Mouse (Mus musculus) CD4-positive helper T cell, adult 2 months (primary cell): ENCODE results near the gene Trp73.

ENCODE experiments used
- DNase-seq: peaks from one replicate; pipeline ENCODE4 v3.0.0-alpha.2; 2012; ENCODE audit warnings: low read depth, missing footprints, low spot score

Trp73 gene

GRCm38 (mm10) chr4:154142211-154143040 is 2.4 kb upstream of the Trp73 start, which contains the start of gene Wrap73:
Wrap73 (plus strand) TSS chr4:154142372.
- DNase-seq = peak; percentile 90

- no peak for DNase-seq
Observed at GRCm38 (mm10) chr4:154141009-154141867, 1.2 kb upstream of the Trp73 start.

- DNase-seq = peak; percentile 23
Observed at GRCm38 (mm10) chr4:154140213-154141008, 403 bp upstream of the Trp73 start.

- peak; percentile 26 for DNase-seq
Observed at GRCm38 (mm10) chr4:154139671-154140181, 282 bp downstream of the Trp73 start.

- DNase-seq = peak; percentile 48
Observed at GRCm38 (mm10) chr4:154137139-154137538, 2.9 kb downstream of the Trp73 start.

- DNase-seq = no peak
Observed at GRCm38 (mm10) chr4:154134803-154135202, 5.2 kb downstream of the Trp73 start.

- DNase-seq = no peak
Observed at GRCm38 (mm10) chr4:154131894-154132293, 8.1 kb downstream of the Trp73 start.

GRCm38 (mm10) chr4:154129950-154130349 is 10.1 kb downstream of the Trp73 start:
- no peak for DNase-seq

- DNase-seq = no peak
Observed at GRCm38 (mm10) chr4:154127273-154127672, 12.7 kb downstream of the Trp73 start.

- DNase-seq = no peak
Observed at GRCm38 (mm10) chr4:154125202-154125601, 14.8 kb downstream of the Trp73 start.

GRCm38 (mm10) chr4:154123553-154123952 is 16.5 kb downstream of the Trp73 start:
- no peak for DNase-seq

GRCm38 (mm10) chr4:154122374-154122773 is 17.6 kb downstream of the Trp73 start:
- DNase-seq = no peak

GRCm38 (mm10) chr4:154121800-154122199 is 18.2 kb downstream of the Trp73 start:
- DNase-seq = no peak

- no peak for DNase-seq
Observed at GRCm38 (mm10) chr4:154119208-154119607, 20.8 kb downstream of the Trp73 start.

- DNase-seq = no peak
Observed at GRCm38 (mm10) chr4:154118782-154119181, 21.2 kb downstream of the Trp73 start.

- DNase-seq = no peak
Observed at GRCm38 (mm10) chr4:154116421-154116820, 23.6 kb downstream of the Trp73 start.

- DNase-seq = no peak
Observed at GRCm38 (mm10) chr4:154109850-154110243, 30.2 kb downstream of the Trp73 start.

GRCm38 (mm10) chr4:154109216-154109849 is 30.7 kb downstream of the Trp73 start:
- DNase-seq = no peak

- no peak for DNase-seq
Observed at GRCm38 (mm10) chr4:154106497-154107061, 33.4 kb downstream of the Trp73 start.

GRCm38 (mm10) chr4:154105381-154106001 is 34.5 kb downstream of the Trp73 start:
- DNase-seq = peak; percentile 60
